Mouse (Mus musculus) cerebellum, adult 2 months (tissue): ENCODE data around the gene Gucy2e. TPM values are rescaled to one million over a fixed set of nuclear protein-coding genes. Genes with fewer than 3 reads are reported as not detected.

Experiments
- DNase-seq, 2 experiments: peaks; one replicate each; pipeline ENCODE4 v3.0.0; 2021
- H3K27ac ChIP-seq: fragments of 200-500 bp; 2 replicates; pipeline ENCODE4 v1.5.1; 2012; ENCODE audit warnings: low read length, control low read depth, inconsistent platforms; ENCODE audit not compliant: insufficient read depth
- H3K27me3 ChIP-seq: fragments of 200-500 bp; 2 replicates; pipeline ENCODE4 v1.6.1; 2012; ENCODE audit warnings: inconsistent platforms, mild to moderate bottlenecking, low read length, moderate library complexity; ENCODE audit not compliant: control insufficient read depth, insufficient read depth
- H3K4me1 ChIP-seq: fragments of 200-500 bp; 2 replicates; pipeline ENCODE4 v1.6.1; 2011; ENCODE audit warnings: low read length; ENCODE audit not compliant: control insufficient read depth, insufficient read depth
- H3K4me3 ChIP-seq: fragments of 200-500 bp; replicated peaks from 2 replicates; pipeline ENCODE3; 2011; ENCODE audit warnings: mild to moderate bottlenecking, low read depth, low read length, control low read depth; ENCODE audit not compliant: insufficient read depth
- CTCF ChIP-seq: fragments of 200-500 bp; IDR thresholded peaks from 2 replicates; pipeline ENCODE4 v1.5.1; 2011; ENCODE audit warnings: low read depth, mild to moderate bottlenecking, control low read depth, low read length, moderate library complexity, borderline replicate concordance; ENCODE audit not compliant: insufficient read depth
- POLR2A ChIP-seq: fragments of 200-500 bp; IDR thresholded peaks from 2 replicates; pipeline ENCODE4 v1.6.1; 2011; ENCODE audit warnings: low read length, control low read depth, borderline replicate concordance; ENCODE audit not compliant: insufficient read depth
- WGBS: fragments of 180-500 bp; shearing (Covaris S2); methylation state at CpG from one replicate; pipeline ENCODE4 v1.1.7; 2018; 5-methylcytosine and 5-hydroxymethylcytosine counted together
- polyA plus RNA-seq: library from polyadenylated mRNA; depleted of rRNA; stranded (reverse); fragments of >200 nt; gene quantifications from 2 replicates; pipeline ENCODE4 v1.2.3, GENCODE M21; 2012

Gucy2e gene
- polyA plus RNA-seq, 1 experiment, result 1.4 TPM

- 79% methylated on average over 9 of the region's 9 CpGs for WGBS
- Histone ChIP-seq H3K27ac (0 out of 2 replicates have a peak overlapping the region, but pooled peaks have one; percentile 36), H3K4me3 (no peak overlapping the region), H3K4me1 (peaks cover 10% of the 10 kb centered on the region; the same call in 1 of the 2 replicates), H3K27me3 (no peaks in the 10 kb centered on the region)
- TF ChIP-seq POLR2A, result no peak
- TF ChIP-seq CTCF, result no peak
- DNase-seq, result no peak
These were observed 28.6 kb upstream of the Gucy2e start for GRCm38 (mm10) chr11:69265410-69265809.

GRCm38 (mm10) chr11:69264276-69264675 is 27.4 kb upstream of the Gucy2e start:
- no peak overlapping the region for H3K4me3 ChIP-seq
- no peaks in the 10 kb centered on the region for H3K27me3 ChIP-seq
- DNase-seq, result no peak
- H3K4me1 ChIP-seq, result peaks cover 10% of the 10 kb centered on the region; the same call in 1 of the 2 replicates
- 70% methylated on average over 2 of the region's 2 CpGs for WGBS
- no peak overlapping the region for H3K27ac ChIP-seq
- TF ChIP-seq POLR2A (no peak), CTCF (no peak)

- no peaks in the 10 kb centered on the region for H3K27me3 ChIP-seq
- no peaks in the 10 kb centered on the region for H3K4me1 ChIP-seq
- no peak for DNase-seq
- WGBS, result 82% methylated on average over 1 of the region's 1 CpGs
- no peak overlapping the region for H3K4me3 ChIP-seq
- no peak overlapping the region for H3K27ac ChIP-seq
- TF ChIP-seq POLR2A (no peak), CTCF (no peak)
These were observed 23.3 kb upstream of the Gucy2e start for GRCm38 (mm10) chr11:69260111-69260510.

- no peak for TF ChIP-seq POLR2A
- TF ChIP-seq CTCF, result peak; percentile 88
- Histone ChIP-seq H3K27ac (no peak overlapping the region), H3K27me3 (no peaks in the 10 kb centered on the region), H3K4me3 (no peak overlapping the region), H3K4me1 (no peaks in the 10 kb centered on the region)
- DNase-seq, result peak; percentile 46 to 53
- 47% methylated on average over 5 of the region's 5 CpGs for WGBS
These were observed 21.5 kb upstream of the Gucy2e start for GRCm38 (mm10) chr11:69258287-69258686.

GRCm38 (mm10) chr11:69257807-69258206 is 21.0 kb upstream of the Gucy2e start:
- Histone ChIP-seq H3K4me3 (no peak overlapping the region), H3K27ac (no peak overlapping the region), H3K4me1 (no peaks in the 10 kb centered on the region), H3K27me3 (no peaks in the 10 kb centered on the region)
- DNase-seq, result peak in 1 of 2 experiments; percentile 37
- WGBS, result 48% methylated on average over 4 of the region's 4 CpGs
- TF ChIP-seq CTCF (0 out of 2 replicates have a peak, but pooled peaks have one; percentile 20), POLR2A (no peak)

- TF ChIP-seq CTCF, result no peak
- Histone ChIP-seq H3K4me3 (no peak overlapping the region), H3K4me1 (no peaks in the 10 kb centered on the region), H3K27me3 (no peaks in the 10 kb centered on the region), H3K27ac (no peak overlapping the region)
- WGBS, result 78% methylated on average over 2 of the region's 2 CpGs
- DNase-seq, result no peak
These were observed 20.2 kb upstream of the Gucy2e start for GRCm38 (mm10) chr11:69257072-69257471.

- DNase-seq, result no peak
- H3K4me3 ChIP-seq, result no peak overlapping the region
- TF ChIP-seq CTCF (no peak), POLR2A (no peak)
- no peaks in the 10 kb centered on the region for H3K4me1 ChIP-seq
- H3K27me3 ChIP-seq, result no peaks in the 10 kb centered on the region
- 46% methylated on average over 5 of the region's 5 CpGs for WGBS
- no peak overlapping the region for H3K27ac ChIP-seq
These were observed 18.0 kb upstream of the Gucy2e start for GRCm38 (mm10) chr11:69254808-69255207.

- Histone ChIP-seq H3K4me1 (no peaks in the 10 kb centered on the region), H3K4me3 (no peak overlapping the region), H3K27me3 (no peaks in the 10 kb centered on the region), H3K27ac (no peak overlapping the region)
- no peak for TF ChIP-seq CTCF
- no peak for TF ChIP-seq POLR2A
- no peak for DNase-seq
- 33% methylated on average over 9 of the region's 9 CpGs for whole genome bisulfite sequencing
These were observed 16.3 kb upstream of the Gucy2e start for GRCm38 (mm10) chr11:69253131-69253530.
